Mouse (Mus musculus): Measurements from ENCODE around the gene Akap12.
A peak's percentile ranks its signal among the peaks of the same experiment; 100 is the strongest.

Akap12 gene

DNA sequence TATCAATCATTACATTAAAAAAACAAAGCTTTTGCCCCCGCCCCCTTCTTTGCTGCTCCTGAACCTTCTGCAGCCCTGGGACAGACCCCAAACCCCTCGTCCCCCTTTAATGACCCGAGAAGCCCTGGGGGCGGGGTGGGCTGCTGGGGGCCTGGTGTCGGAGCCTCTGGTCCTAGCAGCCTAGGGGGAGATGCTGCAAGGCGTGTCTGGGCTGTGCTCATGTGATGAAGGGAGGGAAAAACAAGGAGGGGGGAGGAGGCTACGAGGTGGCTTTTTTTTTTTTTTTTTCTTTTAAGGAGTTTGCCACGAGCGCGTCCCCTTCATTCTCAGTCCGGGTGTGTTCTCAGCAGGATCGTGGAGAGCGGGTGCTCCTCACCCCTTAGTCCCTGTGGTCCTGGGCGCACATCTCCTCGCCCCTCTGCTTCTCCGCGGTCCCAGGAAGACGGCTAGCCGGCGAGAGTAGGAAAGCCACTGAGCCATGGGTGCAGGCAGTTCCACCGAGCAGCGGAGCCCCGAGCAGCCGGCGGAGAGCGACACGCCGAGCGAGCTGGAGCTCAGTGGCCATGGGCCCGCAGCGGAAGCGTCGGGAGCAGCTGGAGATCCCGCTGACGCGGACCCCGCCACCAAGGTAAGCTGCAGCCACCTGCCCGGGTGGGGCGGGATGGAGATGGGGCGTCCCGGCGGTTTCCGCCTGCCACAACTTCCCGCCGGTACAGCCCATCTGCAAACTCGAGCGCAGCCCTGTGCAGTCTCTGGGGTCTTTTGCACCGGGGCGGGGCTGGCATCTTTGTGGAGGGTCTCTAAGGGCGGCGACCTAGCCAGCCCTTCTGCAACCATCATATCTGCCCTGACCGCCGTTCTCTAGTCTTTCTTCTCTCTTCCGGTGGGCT, at the start of gene Akap12:
Gene Akap12, plus strand, starts transcription at position 340 of the 890 bp plus-strand sequence.
- peak; percentile 49 for DNase-seq (ENCODE audit: low read depth)

DNA sequence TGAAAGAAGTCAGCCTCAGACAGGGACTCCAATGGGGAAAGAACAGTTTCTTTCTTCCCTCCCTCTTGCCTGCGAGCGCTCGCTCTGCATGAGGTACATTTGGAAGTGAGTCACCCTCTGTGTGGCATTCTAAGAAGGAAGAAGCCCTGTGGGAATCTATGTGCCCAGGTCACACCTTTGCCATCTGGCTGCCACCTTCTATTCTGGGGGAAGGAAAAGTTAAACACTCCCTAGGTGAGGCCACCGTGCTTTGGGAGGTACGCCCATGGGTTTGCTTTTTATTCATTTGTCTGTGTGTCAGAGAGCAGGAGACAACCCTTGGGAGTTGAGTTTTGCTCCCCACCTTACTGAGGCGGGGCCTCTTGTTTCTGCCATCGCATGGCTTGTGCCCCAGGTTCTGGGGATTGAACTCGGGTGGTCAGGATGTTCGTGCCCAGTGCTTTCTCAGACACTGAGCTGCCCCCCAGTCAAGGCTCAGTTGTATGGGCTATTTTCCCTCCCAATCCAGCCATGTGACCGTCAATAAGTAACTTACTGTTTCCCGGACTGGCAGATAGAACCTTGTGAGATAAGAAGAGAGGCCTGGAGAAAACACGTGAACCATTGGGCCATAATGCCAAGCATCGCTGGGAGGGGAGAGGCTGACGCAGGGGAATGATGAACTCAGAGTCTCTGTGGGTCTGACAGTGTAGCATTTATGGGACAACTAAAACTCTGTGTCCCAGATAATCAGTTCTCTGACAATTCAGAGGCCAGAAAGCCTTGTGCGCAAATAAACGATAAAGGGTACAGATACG, 35.4 kb upstream of the Akap12 start:
- no peak for DNase-seq (ENCODE audit: low read depth)

DNA sequence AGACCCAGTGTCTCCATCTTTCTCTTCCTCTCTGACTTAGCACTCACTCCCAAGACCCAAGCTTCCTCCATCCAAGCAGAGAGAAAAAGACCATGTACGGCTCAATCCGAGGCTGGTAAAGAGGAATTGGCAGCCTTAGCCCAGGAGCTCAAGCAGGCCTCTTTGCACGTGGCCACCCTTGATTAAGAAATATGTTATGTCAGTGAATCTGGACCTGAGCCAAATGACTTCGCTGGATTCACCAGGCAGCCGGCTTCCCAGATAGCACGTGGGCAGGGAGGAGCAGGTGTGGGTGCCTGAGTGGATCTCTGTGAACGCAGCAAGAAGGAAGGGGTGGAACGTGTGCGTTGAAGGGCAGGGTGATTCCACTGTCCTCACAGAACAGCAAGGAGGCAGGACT, 33.1 kb upstream of the Akap12 start:
- no peak for DNase-seq (ENCODE audit: low read depth)

DNA sequence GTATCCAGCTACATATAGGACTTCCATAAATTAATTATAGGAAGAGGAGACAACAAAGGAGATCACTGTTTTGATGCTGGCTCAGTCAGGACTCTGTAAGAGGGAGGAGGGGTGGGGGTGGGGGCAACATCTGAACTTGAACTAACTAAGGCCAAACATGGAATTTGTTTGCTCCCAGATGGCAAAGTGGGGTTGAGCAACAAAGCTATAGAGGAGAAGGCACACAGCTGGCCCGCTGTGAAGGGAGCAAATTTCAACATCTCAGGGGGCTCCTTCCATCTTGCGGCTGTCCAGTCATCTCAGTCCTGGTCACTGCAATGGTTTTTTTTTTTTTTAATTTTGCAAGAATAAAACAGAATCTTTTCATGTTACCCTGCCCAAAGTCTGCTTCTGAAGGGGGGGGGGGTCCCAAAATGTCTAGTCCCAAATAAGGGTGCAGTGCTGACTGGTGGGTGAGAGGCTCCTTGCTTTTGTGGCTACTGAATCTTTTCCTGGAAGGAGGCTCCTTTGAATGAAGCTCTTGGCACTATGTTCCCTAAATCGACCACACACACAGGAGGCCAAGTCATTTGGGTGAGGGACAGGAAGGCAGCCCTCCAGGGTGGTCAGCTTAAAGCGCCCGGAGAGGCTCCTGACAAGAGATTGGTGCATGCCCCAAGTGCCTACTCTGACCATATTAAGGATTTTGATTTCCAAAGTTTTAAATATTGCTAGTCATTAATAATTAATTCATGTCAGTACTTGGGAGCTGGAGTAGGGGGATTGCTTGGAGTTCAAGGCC, 26.2 kb upstream of the Akap12 start:
- DNase-seq (ENCODE audit: low read depth): no peak

DNA sequence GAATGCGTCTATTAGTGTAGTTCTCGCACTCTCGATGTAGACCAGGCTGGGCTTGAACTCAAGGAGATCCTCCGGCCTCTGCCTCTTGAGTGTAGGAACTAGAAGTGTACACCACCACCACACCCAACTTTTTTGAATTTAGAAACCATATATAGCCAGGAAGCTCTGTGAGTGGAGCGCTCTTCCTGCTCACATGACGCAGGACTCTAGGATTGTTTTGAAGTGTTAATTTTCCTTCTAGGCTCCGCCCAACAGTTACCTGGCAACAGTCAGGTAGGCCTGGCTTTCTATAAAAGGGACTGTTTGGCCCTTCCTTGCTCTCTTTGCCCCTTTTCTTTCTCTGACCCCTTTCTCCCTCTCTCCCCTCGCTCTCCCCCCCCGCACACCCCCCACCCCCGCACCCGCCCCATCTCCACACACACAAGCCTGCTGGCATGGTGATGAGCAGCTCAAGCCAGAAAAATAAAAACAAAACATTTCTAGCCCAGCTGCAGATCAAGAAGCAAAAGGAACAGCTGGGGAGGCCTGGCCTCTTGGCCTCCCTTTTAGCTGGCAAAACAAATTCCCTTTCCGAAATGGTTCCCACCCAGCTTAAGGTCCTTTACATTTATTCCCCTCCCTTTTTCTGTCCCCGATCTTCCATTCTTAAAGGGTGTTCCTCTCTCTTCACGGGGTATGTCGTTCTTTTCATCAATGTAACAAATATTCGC, 22.4 kb upstream of the Akap12 start:
- no peak for DNase-seq (ENCODE audit: low read depth)

DNA sequence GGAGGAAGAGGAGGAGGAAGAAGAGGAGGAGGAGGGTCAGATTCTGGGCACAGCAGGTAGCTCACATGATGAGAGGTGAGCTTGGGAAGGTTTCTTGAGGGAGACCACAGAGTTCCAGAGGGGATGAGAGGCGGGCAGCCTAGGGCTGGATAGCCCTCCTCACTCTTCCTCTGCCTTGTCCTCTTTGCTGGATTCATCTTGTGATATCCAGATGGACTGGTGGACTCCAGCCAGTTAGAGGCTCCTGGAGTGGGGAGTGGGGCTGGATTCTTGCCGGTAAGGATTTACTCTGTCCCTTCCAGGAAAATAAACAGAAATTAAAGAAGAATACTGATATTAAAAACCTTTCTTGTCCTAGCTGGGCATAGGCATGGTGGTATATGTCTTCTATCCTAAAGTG, 20.4 kb upstream of the Akap12 start:
- DNase-seq (ENCODE audit: low read depth): no peak

DNA sequence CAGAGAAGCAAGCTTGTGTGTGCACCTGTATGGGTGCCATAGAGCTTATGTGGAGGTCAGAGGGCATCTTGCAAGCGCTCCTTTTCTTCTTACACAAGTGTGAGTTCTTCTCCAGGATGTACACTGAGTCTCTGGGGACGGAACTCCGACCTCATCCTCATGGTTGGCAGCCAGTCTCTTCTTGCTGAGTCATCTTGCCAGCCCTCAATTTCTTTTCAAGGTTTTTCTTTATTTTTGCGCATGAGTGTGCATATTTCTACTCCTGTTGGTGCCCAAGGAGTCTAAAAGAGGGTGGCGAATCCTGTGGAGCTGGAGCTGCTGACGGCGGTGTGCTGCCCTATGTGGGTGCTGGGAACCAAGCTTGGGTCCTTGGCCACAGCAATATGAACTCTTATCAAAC, 19.8 kb upstream of the Akap12 start:
- no peak for DNase-seq (ENCODE audit: low read depth)

DNA sequence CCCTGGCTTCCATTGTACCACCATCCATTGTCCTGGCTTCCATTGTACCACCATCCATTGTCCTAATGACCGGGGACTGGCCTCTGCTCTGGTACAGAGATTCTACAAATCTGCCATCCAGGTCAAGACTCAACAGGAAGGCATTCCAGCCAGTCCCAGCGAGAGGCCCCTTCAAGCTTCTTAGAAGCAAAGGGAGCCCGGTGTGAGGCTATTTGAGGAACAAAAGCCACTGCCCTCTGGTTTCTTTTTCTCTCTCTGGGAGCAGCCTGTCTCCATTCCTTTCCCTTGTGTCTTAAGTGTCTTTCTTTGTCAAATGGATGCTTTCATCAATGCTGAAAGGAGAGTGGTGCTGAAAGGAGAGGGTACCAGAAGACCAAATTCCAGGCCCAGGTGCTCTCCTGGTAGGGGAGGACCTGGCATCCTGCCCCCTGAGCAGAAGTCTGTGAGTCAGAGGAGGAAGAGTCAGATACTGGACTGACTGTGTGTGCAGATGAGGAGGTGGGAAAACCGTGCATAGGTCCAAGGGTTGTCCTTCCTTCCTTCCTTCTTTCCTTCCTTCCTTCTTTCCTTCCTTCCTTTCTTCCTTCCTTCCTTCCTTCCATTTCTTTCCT, 16.8 kb upstream of the Akap12 start:
- no peak for DNase-seq (ENCODE audit: low read depth)

DNA sequence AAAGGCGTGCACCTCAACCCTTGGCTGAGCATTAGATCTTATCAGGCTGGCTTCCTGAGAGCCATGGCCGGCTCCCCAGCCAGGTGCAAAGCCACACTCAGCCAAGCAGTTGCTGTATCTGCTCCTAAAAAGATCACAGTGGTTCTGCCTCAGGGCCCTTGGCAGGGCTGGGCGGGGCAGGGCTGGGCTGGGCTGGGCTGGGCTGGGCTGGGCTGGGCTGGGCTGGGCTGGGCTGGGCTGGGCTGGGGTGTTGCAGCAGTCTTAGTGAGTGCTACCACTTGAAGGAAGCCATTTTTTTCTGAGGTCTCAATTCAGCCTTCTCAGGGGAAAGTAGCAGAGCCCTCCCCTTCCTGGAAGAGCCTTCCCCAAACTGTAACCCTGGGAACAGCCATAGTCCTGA, 15.5 kb upstream of the Akap12 start:
- DNase-seq (ENCODE audit: low read depth): no peak

DNA sequence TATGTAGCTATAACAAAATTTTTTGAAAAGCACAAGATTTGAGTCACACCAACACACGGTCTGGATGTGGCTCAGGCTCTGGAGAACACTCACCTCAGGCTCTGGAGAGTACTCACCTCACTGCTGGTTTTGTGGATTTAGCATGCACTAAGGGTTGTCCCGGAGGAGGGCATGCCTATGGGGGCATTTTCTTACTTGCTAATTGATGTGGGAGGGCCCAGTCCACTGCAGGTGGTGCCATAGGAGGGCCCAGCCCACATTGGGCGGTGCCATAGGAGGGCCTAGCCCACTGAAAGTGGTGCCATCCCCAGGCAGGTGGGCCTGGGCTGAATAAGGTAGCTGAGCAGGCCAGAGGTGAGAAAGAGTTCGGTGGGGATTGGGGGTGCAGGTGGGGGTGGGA, 12.6 kb upstream of the Akap12 start:
- DNase-seq (ENCODE audit: low read depth): no peak

DNA sequence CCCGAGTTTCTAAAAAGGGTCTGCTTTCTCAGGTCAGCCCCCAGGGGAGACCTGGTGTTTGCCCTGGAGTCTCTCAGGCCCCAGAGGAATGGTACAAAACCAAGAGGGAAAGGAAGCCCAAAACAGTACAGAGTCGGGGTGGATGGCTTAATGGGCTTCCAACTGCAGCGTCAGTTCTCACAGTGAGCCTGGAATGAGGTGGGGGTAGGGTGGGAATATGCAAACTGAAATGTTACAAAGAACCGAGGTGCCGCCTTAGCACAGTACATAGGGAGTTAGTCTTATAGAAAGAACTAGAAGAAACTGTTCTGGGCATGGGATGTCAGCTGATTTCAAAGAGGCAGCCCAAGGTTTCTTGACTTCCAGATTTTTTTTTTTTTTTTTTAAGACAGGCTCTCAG, 11.7 kb upstream of the Akap12 start:
- no peak for DNase-seq (ENCODE audit: low read depth)

DNA sequence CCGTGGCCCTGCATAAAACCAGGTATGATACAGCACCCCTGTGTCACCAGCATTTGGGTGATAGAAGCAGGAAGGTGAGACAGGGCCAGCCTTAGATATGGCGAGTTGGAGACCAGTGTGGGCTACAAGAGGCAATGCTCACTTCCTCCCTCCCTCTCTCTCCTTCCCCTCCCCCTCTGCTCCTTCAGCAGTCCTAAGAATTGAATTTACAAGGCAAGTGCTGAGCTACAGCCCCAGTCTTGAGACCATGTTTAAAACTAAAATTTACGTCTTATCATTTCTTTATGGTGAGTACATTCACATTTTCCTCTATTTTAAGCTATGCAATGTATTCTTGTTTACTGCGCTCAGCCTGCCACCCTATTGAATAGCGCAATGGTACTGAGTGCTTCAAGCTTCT, 5.3 kb upstream of the Akap12 start:
- DNase-seq (ENCODE audit: low read depth): no peak

DNA sequence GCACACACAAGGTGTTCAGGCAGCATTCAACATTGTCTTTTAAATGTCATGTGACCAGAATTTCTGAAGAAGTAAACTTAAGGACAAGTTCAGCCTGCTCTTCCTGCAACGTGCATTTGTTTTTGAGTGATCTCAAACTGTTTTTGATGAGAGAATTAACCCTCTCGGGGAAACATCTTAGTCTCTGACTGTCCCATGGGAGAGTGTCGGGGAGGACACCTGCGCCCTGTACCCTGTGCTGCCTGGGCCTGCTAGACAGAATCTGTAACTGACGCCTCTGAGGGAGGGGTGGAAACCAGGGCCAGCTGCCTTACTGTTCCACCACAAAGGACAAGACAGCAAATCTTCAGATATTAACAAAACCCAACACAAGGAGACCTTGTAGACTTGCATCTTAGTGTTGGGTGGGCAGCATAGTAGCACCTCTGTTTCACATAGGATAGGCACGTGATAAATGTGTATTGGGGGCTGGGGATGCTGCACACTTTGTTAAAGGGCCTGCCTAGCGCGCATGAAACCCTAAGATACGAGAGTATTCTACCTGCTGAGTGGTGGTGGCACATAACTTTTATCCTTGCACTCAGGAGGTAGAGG, 4.7 kb upstream of the Akap12 start:
- DNase-seq (ENCODE audit: low read depth): no peak

DNA sequence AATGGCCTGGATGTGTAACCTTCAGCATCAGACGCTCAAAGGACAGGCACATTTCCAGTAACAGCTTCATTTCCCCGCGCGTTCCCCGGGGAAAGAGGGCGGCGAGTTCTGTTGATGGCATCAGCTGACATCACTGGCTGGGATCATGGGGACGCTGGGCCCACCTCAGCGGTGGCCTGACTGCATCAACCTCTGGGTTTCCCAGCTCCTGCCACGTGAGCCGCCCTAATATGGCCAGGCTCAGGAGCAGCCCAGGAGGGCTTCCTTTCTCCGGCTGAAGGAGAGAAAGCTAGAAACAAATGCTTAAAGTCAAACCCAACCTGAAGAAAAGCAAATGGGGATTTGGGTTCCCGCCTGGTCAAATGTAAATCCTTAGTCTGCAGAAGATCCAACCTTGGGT, 539 bp upstream of the Akap12 start:
- no peak for DNase-seq (ENCODE audit: low read depth)

DNA sequence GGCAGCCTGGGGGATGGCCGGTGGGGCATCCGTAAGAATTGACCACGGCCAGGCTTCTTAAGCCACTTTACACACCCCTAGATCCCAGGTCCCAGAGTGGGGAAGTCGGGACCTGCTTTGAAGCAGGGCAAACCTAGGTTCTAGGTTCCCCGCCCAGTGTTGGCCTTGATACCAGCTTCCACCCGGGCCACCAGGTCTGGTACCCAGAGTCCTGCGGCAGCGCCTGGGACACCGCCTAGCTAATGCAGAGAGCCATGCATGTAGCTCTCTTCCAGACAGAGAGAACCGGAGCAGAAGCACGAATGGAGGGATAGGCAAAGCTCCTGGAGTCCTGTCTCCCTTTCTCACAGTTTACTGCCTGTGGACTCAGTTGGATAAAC, 741 bp downstream of the Akap12 start:
- DNase-seq (ENCODE audit: low read depth): peak; percentile 26

DNA sequence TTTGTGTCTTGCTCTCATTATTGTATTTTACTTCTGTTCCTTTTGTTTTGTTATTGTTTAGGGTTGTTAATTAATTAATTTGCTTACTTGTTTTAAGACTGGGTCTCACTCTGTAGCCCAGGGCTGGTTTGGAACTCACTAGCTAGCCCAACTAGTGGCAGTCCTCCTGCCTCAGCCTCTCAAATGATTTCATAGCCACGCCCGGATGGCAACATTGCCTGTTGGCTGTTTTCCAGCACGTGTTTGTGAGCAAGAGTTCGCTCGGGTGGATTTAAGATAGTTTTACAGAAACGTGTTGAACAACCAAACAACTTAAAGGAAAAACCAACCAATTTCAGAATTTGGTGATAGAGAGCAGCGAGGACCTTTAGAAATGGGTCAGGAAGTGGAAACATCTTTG, 1.3 kb downstream of the Akap12 start:
- peak; percentile 20 for DNase-seq (ENCODE audit: low read depth)

DNA sequence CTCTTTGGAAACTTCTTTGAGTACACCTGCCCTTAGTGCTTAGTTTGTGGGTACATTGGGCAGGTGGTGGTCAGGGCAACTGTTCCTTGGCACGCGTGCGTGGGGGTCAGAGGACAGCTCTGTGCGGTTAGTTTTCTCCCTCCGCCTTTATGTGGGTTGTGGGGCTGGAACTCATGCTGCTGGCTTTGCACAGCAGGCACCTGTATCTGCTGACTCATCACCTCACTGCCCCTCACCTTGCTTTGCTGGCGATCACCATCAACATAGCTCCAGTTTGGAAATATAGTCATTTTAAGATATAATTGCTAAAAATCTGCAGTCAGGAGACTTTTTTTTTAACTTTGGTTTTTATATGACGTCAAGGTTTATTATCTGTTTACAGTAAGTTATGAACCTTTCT, 2.0 kb downstream of the Akap12 start:
- no peak for DNase-seq (ENCODE audit: low read depth)

DNA sequence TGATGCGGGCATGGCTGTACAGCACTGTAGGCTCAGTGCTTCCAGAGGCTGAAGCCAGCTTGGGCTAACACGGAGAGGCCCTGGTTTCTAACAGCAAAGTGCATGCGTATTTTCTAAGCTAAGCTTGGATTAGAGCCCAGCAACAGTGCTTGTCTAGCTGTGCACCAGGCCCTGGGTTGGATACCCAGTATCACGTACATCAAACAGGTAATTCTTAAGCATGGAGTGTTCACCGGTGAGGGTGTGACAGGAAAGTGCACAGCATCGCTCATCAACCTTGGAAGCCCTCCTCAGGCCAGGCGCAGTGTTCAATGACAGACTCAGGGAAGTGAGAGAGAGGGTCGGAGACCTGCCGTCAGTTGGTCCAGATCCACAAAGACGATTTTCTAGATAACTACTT, 9.4 kb downstream of the Akap12 start:
- DNase-seq (ENCODE audit: low read depth): no peak

DNA sequence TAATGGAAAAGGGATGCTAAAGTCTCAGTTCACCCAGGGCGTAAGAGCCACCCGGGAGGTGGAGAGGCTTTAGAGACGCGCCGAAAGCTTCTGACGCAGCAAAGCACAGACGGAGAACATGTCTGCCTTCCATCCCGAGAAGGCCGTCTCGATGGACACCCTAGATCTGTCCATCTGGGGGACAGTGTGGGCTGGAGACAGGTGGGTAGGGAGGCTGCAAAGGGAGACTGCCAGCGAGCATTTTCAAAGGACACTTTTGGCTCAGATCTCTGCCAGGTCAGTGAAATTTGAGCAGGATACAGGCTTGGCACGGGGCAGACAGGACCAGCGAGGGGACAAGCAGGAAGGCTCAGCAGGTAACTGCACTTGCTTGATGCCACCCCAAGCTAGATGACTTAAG, 9.9 kb downstream of the Akap12 start:
- DNase-seq (ENCODE audit: low read depth): no peak

DNA sequence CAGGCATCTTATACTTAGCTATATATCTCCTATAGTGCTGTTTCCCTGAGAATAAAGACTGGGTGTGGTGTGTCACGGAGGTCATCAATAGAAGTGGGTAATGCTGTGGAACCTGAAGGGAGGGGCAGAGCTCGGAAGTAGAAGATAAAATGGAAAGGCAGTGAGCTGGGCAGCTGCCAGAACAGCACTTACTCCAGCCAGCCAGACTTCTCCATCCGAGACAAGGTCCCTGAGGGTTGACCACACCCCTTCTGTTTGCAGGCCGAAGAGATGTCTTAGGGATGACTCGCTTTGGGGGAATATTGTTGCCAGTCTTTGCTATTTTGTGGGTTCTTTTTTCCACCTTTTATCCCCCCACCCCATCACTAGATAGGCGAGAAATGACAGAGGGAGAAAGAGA, 11.9 kb downstream of the Akap12 start:
- no peak for DNase-seq (ENCODE audit: low read depth)

DNA sequence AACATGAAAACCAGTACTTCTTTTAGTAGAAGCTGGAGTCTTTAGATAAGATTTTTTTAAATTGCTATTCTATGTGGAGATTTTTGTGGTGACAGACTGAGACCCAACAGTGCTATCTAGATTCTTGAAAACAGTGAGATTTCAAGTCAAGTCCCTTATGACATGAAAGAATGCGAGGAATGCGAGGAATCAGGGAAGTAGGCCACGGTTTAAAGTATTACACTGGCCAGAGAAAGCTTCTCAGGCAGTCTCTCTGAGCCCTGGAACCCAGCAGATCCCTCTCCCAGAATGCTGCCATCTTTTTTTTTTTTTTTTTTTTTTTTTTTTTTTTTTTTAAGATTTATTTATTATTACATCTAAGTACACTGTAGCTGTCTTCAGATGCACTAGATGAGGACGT, 16.2 kb downstream of the Akap12 start:
- DNase-seq (ENCODE audit: low read depth): no peak
